ENCODE assay signal across 9 mouse cellular contexts in the genomic region with DNA sequence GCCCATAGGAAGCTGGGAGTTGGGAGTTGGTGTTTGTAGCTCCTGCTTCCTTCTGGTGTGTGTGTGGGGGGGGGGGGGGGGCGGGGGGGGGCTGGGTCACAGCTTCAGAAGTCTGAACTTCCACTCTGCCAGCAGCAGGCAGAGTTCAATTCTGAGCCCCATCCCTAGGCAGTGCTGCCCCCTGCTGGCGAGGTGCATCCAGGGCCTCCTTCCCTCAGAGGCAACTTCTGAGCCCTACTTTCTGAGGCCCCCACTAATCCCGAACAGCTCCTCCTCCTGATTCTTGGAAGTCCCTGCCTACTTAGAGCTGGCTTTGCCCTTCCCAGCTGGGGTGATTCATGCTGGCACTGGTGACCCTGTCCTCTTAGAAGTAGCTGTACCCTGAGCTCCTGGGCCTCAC. TPM values are rescaled to one million over a fixed set of nuclear protein-coding genes. Genes with fewer than 3 reads are reported as not detected.
DNase-seq lines count a peak whose midpoint lies in the region; ATAC-seq lines count a peak whose summit lies in the region.
"Had no signal": no experiment of that assay in that cellular context is flagged by ENCODE, and none has a peak within 500 bp of the region (broad histone marks: within the 10 kb centered on the region; RNA-seq: fewer than 3 reads in every experiment).

No protein-coding gene starts in this region.

- no peaks in the 10 kb centered on the region for H3K9me3 ChIP-seq in midbrain, embryonic 10.5 days (replicated peaks)
- no peaks in the 10 kb centered on the region for H3K9me3 ChIP-seq in midbrain, embryonic 11.5 days (ENCODE audit: control insufficient read depth, low read length)

- peak; percentile 12 for DNase-seq in gastrocnemius, adult 18-20 months (ENCODE audit: low spot score)
- no peak for DNase-seq in gastrocnemius, adult 8-10 months (ENCODE audit: low spot score in 2 of 2)
- peak; percentile 38 for DNase-seq in midbrain, embryonic 10.5 days (ENCODE audit: low spot score)
- DNase-seq in midbrain, embryonic 11.5 days (ENCODE audit: low spot score, missing footprints), result no peak
- DNase-seq in adrenal gland, postnatal 10 days, result peak; percentile 74
- DNase-seq in lung, postnatal 25 days (ENCODE audit: low spot score), result peak; percentile 1
- DNase-seq in layer of hippocampus, adult 11-12 months (ENCODE audit: low spot score), result no peak

- no peak overlapping the region for H3K9ac ChIP-seq in midbrain, embryonic 11.5 days (ENCODE audit: low read length)

- no peak overlapping the region for H3K4me3 ChIP-seq in midbrain, embryonic 10.5 days
- no peak overlapping the region for H3K4me3 ChIP-seq in midbrain, embryonic 11.5 days (ENCODE audit: low read depth, low read length)
- H3K4me3 ChIP-seq: myocyte had no signal

- H3K4me2 ChIP-seq in midbrain, embryonic 11.5 days, result no peak overlapping the region

- WGBS in midbrain, embryonic 10.5 days, result 21% methylated on average over 3 of the region's 3 CpGs
- WGBS in midbrain, embryonic 11.5 days, result 26% methylated on average over 3 of the region's 3 CpGs

- H3K4me1 ChIP-seq in midbrain, embryonic 10.5 days, result peaks cover 19% of the 10 kb centered on the region
- no peaks in the 10 kb centered on the region for H3K4me1 ChIP-seq in midbrain, embryonic 11.5 days (ENCODE audit: control insufficient read depth, insufficient read depth, low read length)

- H3K27me3 ChIP-seq in midbrain, embryonic 10.5 days (ENCODE audit: low read depth, poor library complexity, severe bottlenecking), result peaks cover 57% of the 10 kb centered on the region
- H3K27me3 ChIP-seq in midbrain, embryonic 11.5 days (ENCODE audit: control insufficient read depth, insufficient read depth, low read length), result no peaks in the 10 kb centered on the region

- H3K36me3 ChIP-seq in midbrain, embryonic 10.5 days, result no peaks in the 10 kb centered on the region
- H3K36me3 ChIP-seq in midbrain, embryonic 11.5 days (ENCODE audit: control insufficient read depth, insufficient read depth, low read length), result no peaks in the 10 kb centered on the region

- no peak overlapping the region for H3K27ac ChIP-seq in midbrain, embryonic 10.5 days (replicated peaks)
- H3K27ac ChIP-seq in midbrain, embryonic 11.5 days (ENCODE audit: low read depth, low read length), result no peak overlapping the region

- no peak for ATAC-seq in midbrain, embryonic 11.5 days (ENCODE audit: low FRiP score)
- no peak for ATAC-seq in inflammation-experienced regulatory T-cells, adult 6 months

RNA-seq across cellular contexts. Expression of a gene that starts 10.9 kb away (rescaled TPM):
- not detected for total RNA-seq in gastrocnemius, adult 18-20 months (2021)
- total RNA-seq in gastrocnemius, adult 8-10 months (2022), result not detected
- polyA plus RNA-seq in midbrain, embryonic 10.5 days (2016; fragmentation: Nextera tagmentation; extraction: Ambion mirVana), result 0.89 and 0.93 TPM in 2 replicates
- polyA plus RNA-seq in midbrain, embryonic 11.5 days (2014; fragmentation: Nextera tagmentation; extraction: Ambion mirVana), result 1.0 and 1.6 TPM in 2 replicates
- total RNA-seq in adrenal gland, postnatal 10 days (2021), result 1 to 10 TPM in 1 of 2 experiments, under 1 TPM in 1; 0.73 to 1.1 TPM
- polyA plus RNA-seq in inflammation-experienced regulatory T-cells, adult 6 months (2017; shearing (Covaris generic)), result not detected
- polyA plus RNA-seq: myocyte had no signal

Comparison
In these comparisons a context has a peak if more than half of its experiments do, and no peak if none do; other contexts are left out.
1. DNase-seq: peak in gastrocnemius, adult 18-20 months (single experiment), midbrain, embryonic 10.5 days (single experiment), adrenal gland, postnatal 10 days (single experiment) and lung, postnatal 25 days (single experiment); none in gastrocnemius, adult 8-10 months (0 of 2), midbrain, embryonic 11.5 days (single experiment) and layer of hippocampus, adult 11-12 months (single experiment).